Mouse (Mus musculus) liver, embryonic 14.5 days (tissue): ENCODE measurements at regions not wholly inside any gene's neighbourhood (a gene's known extent, or its start where the extent isn't known, plus 50 kb on each side); places are given as distances from the start of the nearest gene placed in this dataset.

ENCODE experiments used
- CTCF ChIP-seq: IDR thresholded peaks from 2 replicates; pipeline ENCODE4 v1.5.1; 2016; ENCODE audit warnings: antibody characterized with exemption, low read depth, control low read depth
- EP300 ChIP-seq: IDR thresholded peaks from 2 replicates; pipeline ENCODE4 v1.6.1; 2016; ENCODE audit warnings: antibody characterized with exemption, low read depth

GRCm38 (mm10) chr3:66405645-66406044, 109.0 kb upstream of the Veph1 start:
- no peak for TF ChIP-seq CTCF
- TF ChIP-seq EP300: no peak
